Mouse (Mus musculus) C3H10T1/2 (cell line): ENCODE results near the gene Tmprss4. TPM values are rescaled to one million over a fixed set of nuclear protein-coding genes. Genes with fewer than 3 reads are reported as not detected.

Experiments
- polyA plus RNA-seq, 2 experiments: library from polyadenylated mRNA; unstranded; fragments of >200 nt; fragmentation: generic; extraction: Trizol; gene quantifications; one replicate each; pipeline ENCODE4 v1.2.1; 2012; ENCODE audit warnings: missing spikeins in 2 of 2

Gene Tmprss4
- not detected for polyA plus RNA-seq

DNA sequence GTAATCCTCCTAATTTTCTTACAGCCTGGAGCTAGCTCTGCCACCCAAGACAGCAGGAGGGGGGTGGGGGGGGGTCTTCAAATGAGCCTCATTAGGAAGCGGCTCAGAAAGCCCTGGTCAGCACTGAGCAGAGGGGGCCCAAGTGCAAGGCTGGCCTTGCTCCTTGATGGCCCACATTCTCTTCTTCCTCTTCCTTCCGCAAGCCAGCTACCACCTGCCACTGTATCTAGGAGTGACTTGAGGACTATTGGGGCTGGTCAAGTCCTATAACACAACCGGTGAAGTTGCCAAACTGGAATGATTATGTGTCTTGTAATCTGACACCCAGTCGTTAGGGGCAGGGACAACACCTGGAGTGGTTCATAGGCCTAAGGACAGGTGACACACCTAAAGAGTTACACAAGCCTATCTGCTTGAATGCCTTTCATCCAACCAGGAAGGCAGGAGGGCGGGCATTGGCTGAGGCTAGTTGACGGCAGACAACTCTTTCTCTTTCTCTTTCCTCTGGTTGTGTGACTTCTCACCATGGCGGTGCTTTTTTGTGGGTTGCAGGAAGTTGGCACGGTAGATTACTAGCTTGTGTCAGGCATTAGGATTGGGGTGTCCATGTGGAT, at the start of gene Tmprss4:
Gene Tmprss4 (minus strand): TSS at position 296 of the 614 bp plus-strand sequence.

DNA sequence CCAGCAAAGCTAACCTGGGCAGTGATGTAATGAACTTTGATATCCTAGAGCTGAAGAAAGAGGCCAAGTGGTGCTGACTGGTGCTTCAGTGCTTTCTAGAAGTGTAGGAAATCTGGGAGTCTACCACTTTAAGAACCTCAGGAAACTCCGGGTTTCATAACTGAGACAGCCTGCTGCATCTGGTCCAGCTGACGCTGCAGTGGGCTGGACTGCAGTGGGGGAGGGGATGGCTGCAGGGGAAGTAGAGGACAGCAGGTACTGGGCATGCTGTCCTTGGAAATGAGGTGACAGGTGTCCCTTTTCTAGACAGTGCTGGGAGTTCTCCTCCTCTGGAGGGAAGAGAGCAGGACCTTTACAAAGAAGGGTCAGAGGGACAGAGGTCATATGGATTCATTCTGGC, 22.1 kb downstream of the Tmprss4 start, which contains the start of gene BC049352:
Gene BC049352 (plus strand): TSS at position 238 of the 400 bp plus-strand sequence.

DNA sequence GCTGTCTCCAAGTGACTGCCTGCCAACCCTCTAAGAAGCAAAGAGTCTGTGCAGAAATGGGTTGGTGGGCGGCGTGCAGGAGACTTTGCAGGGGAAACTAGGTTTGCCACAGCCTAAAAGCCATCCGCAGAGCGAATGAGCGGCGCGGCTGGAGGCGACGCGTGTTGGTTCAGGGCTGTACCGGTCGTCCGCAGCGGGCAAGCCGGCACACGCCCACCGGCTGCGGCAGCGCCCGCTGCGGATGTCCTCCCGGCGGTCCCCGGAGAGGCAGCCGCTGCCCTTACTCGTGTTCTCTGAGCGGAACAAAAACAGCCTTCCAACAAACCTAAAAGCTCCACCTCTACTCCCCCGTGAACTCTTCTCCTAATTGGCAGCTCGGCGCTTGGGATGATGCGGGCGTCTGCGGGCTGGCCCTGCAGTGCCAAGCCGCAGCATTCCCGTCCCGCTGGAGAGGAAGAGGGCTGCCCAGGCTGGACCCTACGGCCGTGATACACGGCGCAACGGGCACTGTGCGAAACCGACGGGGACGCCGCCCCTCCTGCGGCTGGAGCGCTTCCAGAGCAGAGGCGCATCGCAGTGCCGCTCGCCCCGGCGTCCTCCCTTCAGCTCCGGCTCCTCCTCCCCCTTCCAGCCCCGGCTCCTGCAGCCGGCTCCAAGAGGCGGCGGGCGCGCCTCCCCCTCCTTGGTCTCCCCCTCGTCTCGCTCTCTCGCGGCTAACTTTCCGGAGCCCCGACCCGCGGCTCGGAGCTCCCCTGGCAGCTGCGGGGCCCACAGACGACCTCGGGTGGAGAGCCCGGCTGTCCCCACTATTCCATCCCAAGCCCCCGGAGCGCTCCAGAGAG, 65.5 kb downstream of the Tmprss4 start, which contains the start of gene Scn4b:
Gene Scn4b (plus strand): TSS at position 205 of the 842 bp plus-strand sequence.

Other genes starting within 250 kb of the Tmprss4 start
- 1 to 10 TPM; 1.6 to 9.5 TPM for gene Ube4a, start 238.5 kb downstream of the Tmprss4 start, polyA plus RNA-seq
- not detected for gene Cd3g, start 223.7 kb downstream of the Tmprss4 start, polyA plus RNA-seq
- gene Cd3d, start 222.3 kb downstream of the Tmprss4 start, polyA plus RNA-seq = not detected
- gene Cd3e, start 194.5 kb downstream of the Tmprss4 start, polyA plus RNA-seq = not detected
- not detected for gene Mpzl2, start 164.3 kb downstream of the Tmprss4 start, polyA plus RNA-seq
- gene Mpzl3, start 148.9 kb downstream of the Tmprss4 start, polyA plus RNA-seq = under 1 TPM in 1 of 2 experiments, not detected in 1; 0.01 TPM
- gene Jaml, start 124.9 kb downstream of the Tmprss4 start, polyA plus RNA-seq = not detected
- gene Scn2b, start 86.3 kb downstream of the Tmprss4 start, polyA plus RNA-seq = not detected
- gene Scn4b, start 65.7 kb downstream of the Tmprss4 start, polyA plus RNA-seq = not detected
- gene BC049352, start 22.1 kb downstream of the Tmprss4 start, polyA plus RNA-seq = not detected
- not detected for gene Il10ra, start 65.1 kb upstream of the Tmprss4 start, polyA plus RNA-seq
- gene Tmprss13, start 115.0 kb upstream of the Tmprss4 start, polyA plus RNA-seq = not detected
- gene Fxyd6, start 166.1 kb upstream of the Tmprss4 start, polyA plus RNA-seq = not detected
- not detected for gene Fxyd2, start 195.6 kb upstream of the Tmprss4 start, polyA plus RNA-seq
- not detected for gene Dscaml1, start 222.5 kb upstream of the Tmprss4 start, polyA plus RNA-seq